Mouse (Mus musculus) monocyte, adult 5-6 weeks (primary cell): ENCODE measurements at regions not wholly inside any gene's neighbourhood (a gene's known extent, or its start where the extent isn't known, plus 50 kb on each side); places are given as distances from the start of the nearest gene placed in this dataset.

ENCODE experiments used
- ATAC-seq: fragments of 153-309, 156-312 bp; replicated peaks from 2 replicates; pipeline ENCODE4 v1.8.0; 2017; ENCODE audit warnings: mild to moderate bottlenecking; ENCODE audit not compliant: low TSS enrichment, insufficient number of reproducible peaks, severe bottlenecking, poor library complexity, low FRiP score

- no peak for ATAC-seq
These were observed 124.1 kb upstream of the Lmo4 start for GRCm38 (mm10) chr3:144329117-144329516.

GRCm38 (mm10) chr3:144327235-144327760 is 122.3 kb upstream of the Lmo4 start:
- no peak for ATAC-seq

- ATAC-seq, result 0 out of 2 replicates have a peak, but pooled peaks have one; percentile 25
These were observed 120.0 kb upstream of the Lmo4 start for GRCm38 (mm10) chr3:144324974-144325373.

- no peak for ATAC-seq
These were observed 118.5 kb upstream of the Lmo4 start for GRCm38 (mm10) chr3:144323524-144323923.

- no peak for ATAC-seq
These were observed 114.6 kb upstream of the Lmo4 start for GRCm38 (mm10) chr3:144319468-144320205.

GRCm38 (mm10) chr3:144318761-144319467 is 113.9 kb upstream of the Lmo4 start:
- ATAC-seq, result no peak

GRCm38 (mm10) chr3:144310748-144311147 is 105.7 kb upstream of the Lmo4 start:
- ATAC-seq, result no peak

GRCm38 (mm10) chr3:144308616-144309015 is 103.6 kb upstream of the Lmo4 start:
- no peak for ATAC-seq

GRCm38 (mm10) chr3:144307557-144307956 is 102.5 kb upstream of the Lmo4 start:
- no peak for ATAC-seq

GRCm38 (mm10) chr3:144305456-144305855 is 100.4 kb upstream of the Lmo4 start:
- no peak for ATAC-seq

- ATAC-seq, result no peak
These were observed 99.9 kb upstream of the Lmo4 start for GRCm38 (mm10) chr3:144304924-144305323.

- no peak for ATAC-seq
These were observed 97.6 kb upstream of the Lmo4 start for GRCm38 (mm10) chr3:144302626-144303025.

- no peak for ATAC-seq
These were observed 96.0 kb upstream of the Lmo4 start for GRCm38 (mm10) chr3:144301068-144301467.

- ATAC-seq, result no peak
These were observed 94.2 kb upstream of the Lmo4 start for GRCm38 (mm10) chr3:144299239-144299638.

GRCm38 (mm10) chr3:144289489-144289888 is 84.5 kb upstream of the Lmo4 start:
- ATAC-seq, result no peak

- ATAC-seq, result no peak
These were observed 81.1 kb upstream of the Lmo4 start for GRCm38 (mm10) chr3:144286100-144286499.

- no peak for ATAC-seq
These were observed 79.3 kb upstream of the Lmo4 start for GRCm38 (mm10) chr3:144284326-144284725.

GRCm38 (mm10) chr3:144273115-144273514 is 68.1 kb upstream of the Lmo4 start:
- no peak for ATAC-seq

- ATAC-seq, result no peak
These were observed 65.2 kb upstream of the Lmo4 start for GRCm38 (mm10) chr3:144270206-144270605.

GRCm38 (mm10) chr3:144264554-144264953 is 59.5 kb upstream of the Lmo4 start:
- no peak for ATAC-seq
